Mouse (Mus musculus) retina, postnatal 1 day (tissue): ENCODE results near the gene AC134908.4.
"Not testable (repeated sequence)": the region's sequence is repeated elsewhere in the genome, so short reads cannot be mapped to it uniquely, and the experiment has no call there.

ENCODE experiments used
- DNase-seq: peaks from one replicate; pipeline ENCODE4 v3.0.0-alpha.2; 2012

The AC134908.4 gene

DNA sequence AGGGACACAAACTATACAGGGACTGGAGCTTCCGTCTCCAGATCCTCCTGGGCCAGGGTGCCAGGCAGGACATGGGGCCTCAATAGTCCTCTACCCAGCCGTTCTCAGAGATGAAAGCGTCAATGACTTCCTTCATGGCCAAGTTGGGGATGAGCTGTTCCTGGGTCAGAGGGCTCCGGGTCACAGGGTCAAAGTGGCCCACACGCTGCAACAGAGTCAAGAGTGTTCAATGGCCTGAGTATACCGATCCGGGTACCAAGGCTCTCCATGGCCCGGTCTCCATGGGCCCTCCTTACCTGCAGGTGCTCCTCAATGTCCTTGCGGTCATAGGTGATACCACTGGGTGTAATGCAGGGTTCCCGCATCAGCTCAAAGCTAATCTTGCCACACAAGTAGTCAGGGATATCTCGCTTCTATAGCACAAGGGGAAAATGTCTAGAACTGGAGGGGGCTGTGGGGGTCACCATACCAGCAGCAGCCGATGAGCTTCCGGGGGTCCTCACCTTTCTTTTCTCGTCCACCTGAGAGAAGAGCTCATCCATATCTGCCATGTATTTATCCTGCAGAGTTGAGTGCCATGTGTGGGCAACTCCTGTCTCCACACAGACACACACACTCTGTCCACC is 35.5 kb upstream of the AC134908.4 start:
- DNase-seq, result no peak

DNA sequence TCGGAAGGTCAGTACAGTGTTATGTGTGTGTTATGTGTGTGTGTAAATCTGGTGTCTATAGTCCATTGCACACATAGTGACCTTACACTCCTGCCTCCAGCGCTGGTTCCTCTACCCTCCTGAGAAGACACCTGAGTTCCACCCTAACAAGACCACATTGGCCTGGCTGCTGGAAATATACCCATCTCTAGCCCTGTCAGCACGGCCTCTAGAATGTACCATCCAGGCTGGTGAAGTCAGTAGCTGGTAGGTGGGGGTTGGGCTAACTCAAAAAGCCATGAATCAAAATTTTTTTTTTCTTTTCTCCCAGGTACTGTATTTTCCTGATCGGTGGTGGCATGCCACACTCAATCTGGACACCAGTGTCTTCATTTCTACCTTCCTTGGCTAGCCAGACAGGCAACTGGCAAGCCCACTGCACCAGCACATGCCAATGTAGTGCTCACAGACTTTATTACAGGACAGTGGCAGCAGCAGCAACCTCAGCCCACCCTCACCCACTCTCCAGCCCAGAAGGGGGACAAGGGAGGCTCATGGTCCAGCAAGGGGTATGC is 34.8 kb upstream of the AC134908.4 start:
- DNase-seq, result no peak

- no peak for DNase-seq
Measured at GRCm38 (mm10) chr17:25829558-25830017, 34.1 kb upstream of the AC134908.4 start.

DNA sequence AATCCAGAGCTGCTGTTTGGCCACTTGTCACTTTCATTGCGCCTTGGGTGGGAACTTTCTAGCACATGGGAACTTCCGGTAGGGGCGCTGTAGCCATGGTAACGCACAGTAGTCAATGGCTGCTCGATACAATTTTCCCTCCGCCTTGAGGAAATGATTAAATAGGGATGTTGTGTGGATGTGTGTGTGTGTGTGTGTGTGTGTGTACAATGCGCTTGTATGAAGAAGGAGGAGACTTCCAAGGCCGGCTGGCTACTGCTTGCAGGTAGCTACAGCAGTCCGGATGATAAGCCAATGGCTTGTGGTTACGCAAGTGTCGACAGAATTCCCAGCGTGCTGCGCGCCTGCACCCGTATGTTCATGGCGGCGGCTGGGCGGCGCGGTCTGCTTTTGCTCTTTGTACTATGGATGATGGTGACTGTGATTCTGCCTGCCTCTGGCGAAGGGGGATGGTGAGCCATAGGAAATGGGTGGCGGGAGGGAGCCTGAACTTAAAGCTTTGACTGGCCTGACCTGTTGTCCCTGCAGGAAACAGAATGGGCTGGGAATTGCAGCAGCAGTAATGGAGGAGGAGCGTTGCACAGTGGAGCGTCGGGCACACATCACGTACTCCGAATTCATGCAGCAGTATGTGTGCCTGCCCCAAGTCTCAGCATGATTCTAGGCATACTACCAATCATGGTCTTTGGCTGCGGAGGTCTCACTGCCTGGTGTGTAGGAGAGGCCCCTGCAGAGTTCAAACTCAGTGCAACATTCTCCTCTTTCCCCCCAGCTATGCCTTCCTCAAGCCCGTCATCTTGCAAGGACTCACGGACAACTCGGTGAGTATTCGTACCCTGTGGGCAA is 33.5 kb upstream of the AC134908.4 start, which contains the start of gene Jmjd8:
Jmjd8 (plus strand) TSS at position 156 of the 846 bp plus-strand sequence.
- DNase-seq, result peak; percentile 90

DNA sequence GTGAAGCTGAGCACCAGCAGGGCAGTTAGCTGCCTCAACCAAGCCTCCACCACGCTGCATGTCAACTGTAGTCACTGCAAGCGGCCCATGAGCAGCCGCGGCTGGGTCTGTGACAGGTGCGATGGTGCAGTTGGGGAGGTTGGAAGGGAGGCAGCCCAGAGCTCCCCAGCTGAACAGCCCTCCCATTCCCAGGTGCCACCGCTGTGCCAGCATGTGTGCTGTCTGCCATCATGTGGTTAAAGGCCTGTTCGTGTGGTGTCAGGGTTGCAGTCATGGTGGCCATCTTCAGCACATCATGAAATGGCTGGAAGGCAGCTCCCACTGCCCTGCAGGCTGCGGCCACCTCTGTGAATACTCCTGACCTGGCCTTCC is 32.8 kb upstream of the AC134908.4 start:
- no peak for DNase-seq

- no peak for DNase-seq
Measured at GRCm38 (mm10) chr17:25827546-25828222, 32.2 kb upstream of the AC134908.4 start.

DNA sequence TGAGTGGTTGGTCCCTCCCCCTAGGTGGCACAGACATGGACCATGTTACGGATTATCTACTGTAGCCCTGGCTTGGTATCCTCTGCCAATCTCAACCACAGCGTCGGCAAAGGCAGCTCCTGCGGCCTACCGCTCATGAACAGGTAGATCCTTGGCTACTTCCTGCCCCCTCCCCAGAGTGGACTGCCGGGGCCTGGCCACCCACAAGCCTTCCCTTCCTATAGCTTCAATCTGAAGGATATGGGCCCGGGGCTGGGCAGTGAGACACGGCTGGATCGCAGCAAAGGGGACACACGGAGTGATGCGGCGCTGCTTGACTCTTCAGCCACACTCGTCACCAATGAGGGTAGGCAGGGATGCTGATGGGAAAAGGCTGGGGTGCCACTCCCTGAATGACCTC is 31.6 kb upstream of the AC134908.4 start:
- DNase-seq, result no peak

DNA sequence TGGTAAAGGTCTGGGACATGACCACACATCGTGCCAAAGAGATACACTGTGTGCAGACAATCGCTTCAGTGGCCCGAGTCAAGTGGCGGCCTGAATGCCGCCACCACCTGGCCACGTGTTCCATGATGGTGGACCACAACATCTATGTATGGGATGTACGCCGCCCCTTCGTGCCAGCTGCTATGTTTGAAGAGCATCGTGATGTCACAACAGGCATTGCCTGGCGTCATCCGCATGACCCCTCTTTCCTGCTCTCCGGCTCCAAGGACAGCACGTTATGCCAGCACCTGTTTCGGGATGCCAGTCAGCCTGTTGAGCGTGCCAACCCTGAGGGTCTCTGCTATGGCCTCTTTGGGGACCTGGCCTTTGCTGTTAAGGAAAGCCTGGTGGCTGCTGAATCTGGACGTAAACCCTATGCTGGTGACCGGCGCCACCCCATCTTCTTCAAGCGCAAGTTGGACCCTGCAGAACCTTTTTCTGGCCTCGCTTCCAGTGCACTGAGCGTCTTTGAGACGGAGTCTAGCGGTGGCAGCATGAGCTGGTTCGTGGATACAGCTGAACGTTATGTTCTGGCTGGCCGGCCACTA is 30.6 kb upstream of the AC134908.4 start:
- DNase-seq, result no peak

- no peak for DNase-seq
Measured at GRCm38 (mm10) chr17:25825311-25825710, 29.9 kb upstream of the AC134908.4 start.

DNA sequence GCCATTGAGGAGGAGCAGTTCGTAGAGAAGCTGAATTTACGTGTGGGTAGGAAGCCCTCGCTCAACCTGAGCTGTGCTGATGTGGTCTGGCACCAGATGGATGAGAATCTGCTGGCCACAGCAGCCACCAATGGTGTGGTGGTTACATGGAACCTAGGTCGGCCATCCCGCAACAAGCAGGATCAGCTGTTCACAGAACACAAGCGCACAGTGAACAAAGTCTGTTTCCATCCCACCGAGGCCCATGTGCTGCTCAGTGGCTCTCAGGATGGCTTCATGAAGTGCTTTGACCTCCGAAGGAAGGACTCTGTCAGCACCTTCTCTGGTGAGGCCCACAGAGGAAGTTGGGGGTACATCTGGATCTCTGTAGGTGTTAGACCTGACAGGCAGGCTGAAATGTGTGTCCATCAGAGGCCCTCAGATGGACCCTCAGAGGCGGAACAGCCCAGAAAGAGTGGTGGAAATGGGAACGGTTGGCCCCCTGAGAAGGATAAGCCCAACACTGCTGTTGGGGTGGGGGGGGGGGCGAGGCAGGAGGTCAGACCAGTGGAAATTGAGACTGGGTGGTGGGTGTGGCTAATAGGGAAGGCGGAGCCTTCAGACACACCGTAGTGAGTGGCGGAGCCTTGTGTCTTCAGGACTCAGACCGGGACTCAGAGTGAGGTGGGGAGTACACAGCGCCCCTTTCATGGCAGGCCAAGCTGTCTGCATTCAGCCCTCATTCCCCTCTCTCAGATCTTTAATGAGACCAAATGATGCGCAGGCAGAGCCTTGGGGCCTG is 29.1 kb upstream of the AC134908.4 start:
- DNase-seq, result no peak

GRCm38 (mm10) chr17:25823452-25823851 is 28.0 kb upstream of the AC134908.4 start, which contains the start of gene Wdr24:
Gene Wdr24 (plus strand): TSS chr17:25823627.
- peak; percentile 95 for DNase-seq

- DNase-seq, result peak; percentile 35
Measured at GRCm38 (mm10) chr17:25818851-25819780, 23.7 kb upstream of the AC134908.4 start.

DNA sequence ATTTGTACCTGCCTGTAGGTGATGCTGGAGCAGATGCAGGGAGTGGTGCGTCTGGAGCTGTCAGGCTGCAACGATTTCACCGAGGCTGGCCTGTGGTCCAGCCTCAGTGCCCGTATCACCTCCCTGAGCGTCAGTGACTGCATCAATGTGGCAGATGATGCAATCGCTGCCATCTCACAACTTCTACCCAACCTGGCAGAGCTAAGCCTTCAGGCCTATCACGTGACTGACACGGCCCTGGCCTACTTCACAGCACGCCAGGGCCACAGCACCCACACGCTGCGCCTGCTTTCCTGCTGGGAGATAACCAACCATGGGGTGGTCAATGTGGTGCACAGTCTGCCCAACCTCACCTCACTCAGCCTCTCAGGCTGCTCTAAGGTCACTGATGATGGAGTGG is 22.2 kb upstream of the AC134908.4 start:
- no peak for DNase-seq

DNA sequence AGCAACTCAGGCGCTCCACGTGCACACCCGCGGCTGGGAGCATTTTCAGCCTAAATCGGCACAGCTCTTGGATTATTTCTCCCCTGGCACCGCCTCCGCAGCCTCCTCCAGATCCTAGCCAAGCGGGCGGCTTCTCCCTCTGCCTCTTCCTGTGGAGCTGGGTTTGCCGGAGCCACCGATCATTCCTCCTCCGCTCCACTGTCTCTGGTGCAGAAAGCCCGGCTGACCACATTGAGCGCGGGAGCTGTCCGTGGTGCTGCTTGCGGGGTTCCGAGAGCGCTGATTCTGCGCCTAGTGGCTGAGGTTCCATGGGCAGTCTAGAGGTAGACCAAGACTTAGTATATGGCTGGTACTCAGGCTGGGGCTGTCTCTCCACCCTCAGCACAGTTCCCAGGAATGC is 18.0 kb upstream of the AC134908.4 start:
- DNase-seq, result peak; percentile 87

DNA sequence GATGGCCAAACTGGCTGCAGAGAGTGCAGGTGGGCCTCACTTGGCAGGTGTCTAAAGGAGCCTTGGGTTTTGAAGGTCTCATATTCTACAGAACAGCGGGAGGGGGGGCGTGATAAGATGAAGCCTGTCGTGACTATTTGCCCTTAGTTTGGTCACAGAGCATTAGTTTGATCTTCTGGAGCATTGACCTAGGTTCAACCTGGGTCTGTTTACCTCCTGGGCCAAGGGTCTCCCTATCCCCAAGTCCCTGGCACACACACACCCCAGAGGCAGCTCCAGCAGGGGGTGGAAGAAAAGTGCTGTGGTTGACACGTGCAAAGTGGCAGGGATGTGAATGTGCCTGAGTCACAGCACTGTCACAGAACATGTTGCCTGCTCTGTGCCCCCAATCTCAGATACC is 15.4 kb upstream of the AC134908.4 start:
- DNase-seq, result no peak

- peak; percentile 72 for DNase-seq
Measured at GRCm38 (mm10) chr17:25809606-25810340, 14.3 kb upstream of the AC134908.4 start.

DNA sequence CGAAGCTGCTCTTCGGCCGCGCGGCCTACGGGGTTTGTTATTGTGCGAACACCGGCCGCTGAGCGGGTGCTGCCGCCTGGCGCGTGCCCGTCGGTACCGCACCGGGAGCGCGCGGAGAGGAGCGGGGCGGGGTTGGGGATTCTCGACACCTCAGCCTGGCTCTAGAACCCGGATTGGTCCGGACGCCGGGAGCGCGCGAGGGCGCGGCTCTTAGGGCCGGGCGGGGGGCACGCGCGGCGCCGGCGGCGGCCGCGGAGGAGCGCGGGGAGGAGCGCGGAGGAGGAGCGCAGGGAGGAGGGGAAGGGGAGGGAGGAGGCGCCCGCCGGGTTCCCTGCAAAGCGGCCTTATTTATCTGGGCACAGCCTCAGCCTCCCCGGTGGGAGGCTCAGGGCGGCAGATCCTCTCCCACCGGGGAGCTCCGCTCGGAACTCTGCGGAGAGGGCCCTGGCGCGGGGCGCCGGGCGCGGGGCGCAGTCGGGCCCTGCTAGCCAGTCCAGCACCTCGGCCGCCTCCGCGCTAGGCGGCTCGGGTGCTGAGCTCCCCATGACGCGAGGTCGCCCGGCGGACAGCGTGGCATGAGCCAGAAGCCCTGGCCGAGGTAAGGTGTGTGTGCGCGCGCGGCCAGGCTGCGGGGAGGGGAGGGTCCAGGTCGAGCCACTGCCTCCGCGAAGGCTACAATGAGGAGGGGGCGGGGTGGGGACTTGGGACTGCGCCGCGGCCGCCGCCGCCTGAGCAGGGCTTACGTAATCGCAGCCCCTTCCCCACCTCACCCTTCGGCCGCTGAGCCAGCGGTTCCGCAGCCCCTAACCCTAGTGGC is 13.5 kb upstream of the AC134908.4 start, which contains the start of gene Fbxl16:
Fbxl16 (plus strand) TSS at position 297 of the 817 bp plus-strand sequence.
- DNase-seq, result peak; percentile 95

DNA sequence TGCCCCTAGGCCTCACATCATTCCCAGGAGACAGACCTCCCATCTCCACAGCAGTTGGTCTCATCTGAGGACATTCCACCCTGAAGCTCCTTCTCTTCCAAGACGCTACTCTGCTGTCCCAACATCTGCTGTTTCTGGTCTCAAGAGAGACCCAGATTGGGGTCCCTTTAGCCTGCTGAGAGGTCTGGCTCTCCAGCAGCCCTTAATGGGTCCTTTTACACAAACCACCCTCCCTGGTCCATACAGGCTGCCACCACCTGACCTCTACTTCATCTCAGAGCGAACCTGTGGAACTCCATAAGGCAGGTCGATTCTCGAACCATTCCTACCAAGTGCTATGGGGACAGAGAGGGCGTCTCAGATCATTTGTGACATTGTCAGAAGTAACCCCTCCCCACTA is 12.6 kb upstream of the AC134908.4 start:
- no peak for DNase-seq

GRCm38 (mm10) chr17:25807452-25807851 is 12.0 kb upstream of the AC134908.4 start:
- not testable (repeated sequence) for DNase-seq
